Mouse (Mus musculus) cerebral cortex, adult 2 months (tissue): ENCODE data around the gene Zfp319.

Experiments
- WGBS: fragments of 180-500 bp; shearing (Covaris S2); methylation state at CpG from one replicate; pipeline ENCODE4 v1.1.7; 2018; 5-methylcytosine and 5-hydroxymethylcytosine counted together

The Zfp319 gene

GRCm38 (mm10) chr8:95331720-95332436 lies at the start of gene Zfp319, which contains the start of gene Usb1:
Gene Zfp319, minus strand, starts transcription at chr8:95331950.
Gene Usb1, plus strand, starts transcription at chr8:95332284.
- WGBS = 1% methylated on average over 75 of the region's 80 CpGs

GRCm38 (mm10) chr8:95378928-95379327 lies 47.2 kb upstream of the Zfp319 start:
- 98% methylated on average over 11 of the region's 11 CpGs for WGBS

DNA sequence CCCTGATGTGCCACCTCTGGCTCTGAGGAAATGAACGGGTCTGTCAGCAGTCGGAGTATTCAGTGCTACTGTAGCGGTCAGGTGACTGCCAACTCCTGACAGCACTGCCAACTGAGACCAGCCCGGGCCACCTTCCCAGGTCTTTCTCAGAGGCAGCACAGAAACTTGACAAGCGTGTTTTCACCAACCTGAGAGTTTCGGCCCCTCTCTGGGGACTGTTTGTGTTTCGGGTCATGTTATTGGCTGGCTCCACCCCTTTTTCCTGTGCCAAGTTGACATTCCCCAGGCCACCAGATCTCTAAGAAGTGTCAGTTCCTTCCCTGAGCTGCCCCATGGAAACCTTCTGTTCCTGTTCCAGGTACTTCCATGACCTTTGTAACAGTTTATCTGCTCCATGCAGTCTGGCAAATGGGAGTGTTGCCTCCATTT lies 46.1 kb upstream of the Zfp319 start:
- 51% methylated on average over 7 of the region's 7 CpGs for WGBS

DNA sequence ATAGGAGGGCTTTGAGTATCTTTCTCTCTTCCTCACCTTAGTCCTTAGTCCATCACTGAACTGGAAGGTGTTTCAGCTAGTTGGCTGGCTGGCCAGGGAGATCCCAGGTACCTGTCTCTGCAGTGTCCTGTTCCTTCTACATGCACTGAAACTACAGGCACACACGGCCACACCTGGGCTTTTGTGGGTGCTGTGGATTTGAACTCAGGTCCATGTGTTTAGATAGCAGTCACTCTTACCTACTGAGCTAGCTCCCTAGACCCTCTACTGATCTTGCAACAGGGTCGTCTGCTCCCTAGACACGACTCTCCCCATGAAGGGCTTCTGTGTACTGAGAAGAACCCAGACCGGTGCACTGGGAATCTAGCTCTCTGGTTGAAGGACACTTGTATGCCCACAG lies 45.4 kb upstream of the Zfp319 start:
- WGBS = 80% methylated on average over 4 of the region's 4 CpGs

DNA sequence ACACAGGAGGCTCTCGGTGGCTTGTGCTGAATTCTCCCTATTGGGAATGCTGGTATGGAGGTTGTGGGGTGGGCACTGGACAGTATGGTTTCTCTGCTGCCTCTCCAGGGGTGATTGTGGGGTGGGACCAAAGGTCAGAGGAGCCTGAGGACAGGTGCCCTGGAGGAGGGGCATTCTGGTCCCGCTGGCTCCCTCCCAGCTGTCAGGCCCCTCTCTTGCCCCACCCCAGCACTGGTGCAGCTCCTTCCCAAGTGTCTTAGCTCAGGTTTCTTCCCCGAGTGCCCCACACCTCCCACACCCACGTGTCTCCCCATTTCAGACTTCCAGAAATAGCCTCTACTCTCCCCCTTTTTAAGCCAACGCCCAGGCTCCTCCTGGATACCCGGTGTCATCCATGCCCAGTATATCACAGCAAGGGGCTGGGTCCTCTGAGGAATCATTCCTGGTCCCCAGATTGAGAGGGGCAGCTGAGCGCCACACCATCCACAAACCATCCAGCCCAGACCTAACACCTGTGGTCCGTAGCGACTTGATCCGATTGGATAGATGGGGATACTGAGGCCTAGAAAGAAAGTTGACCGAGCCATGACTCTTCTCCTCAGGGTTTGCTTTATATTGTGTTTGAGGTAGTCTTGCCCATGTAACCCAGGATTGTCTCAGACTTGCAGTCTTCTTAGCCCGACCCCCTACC lies 44.7 kb upstream of the Zfp319 start:
- WGBS = 80% methylated on average over 12 of the region's 12 CpGs

- 76% methylated on average over 7 of the region's 7 CpGs for WGBS
Measured at GRCm38 (mm10) chr8:95375374-95375930, 43.7 kb upstream of the Zfp319 start.

GRCm38 (mm10) chr8:95374429-95374828 lies 42.7 kb upstream of the Zfp319 start:
- 73% methylated on average over 3 of the region's 3 CpGs for WGBS

DNA sequence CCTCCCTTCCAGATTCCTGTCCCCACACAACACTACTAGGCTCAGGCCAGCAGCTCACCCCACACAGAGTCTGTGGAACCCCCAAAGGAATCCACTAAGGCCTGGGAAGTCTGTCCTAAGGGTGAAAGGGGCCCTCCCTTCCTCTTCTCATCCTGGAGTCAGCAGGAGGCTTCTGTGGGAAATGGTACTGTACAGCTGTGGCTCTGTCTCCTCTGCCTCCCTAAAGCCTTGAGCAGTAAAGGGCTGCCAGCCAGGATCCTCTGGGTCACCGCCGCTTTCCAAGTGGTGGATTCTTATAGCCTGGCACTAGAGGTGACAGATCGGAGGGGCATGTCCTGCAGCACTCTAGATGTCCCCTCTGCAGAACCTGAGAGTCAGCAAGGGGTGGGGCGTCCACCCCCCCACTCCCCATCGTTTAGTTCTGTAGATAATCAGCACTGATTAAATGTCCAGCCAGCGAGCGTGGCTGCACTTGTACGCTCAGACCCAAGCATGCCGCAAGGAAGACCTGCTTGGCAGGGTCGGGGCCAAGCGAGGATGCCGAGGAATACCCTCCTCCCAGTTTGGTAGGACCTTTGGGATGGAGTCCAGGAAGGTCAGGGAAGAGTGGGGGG lies 41.7 kb upstream of the Zfp319 start:
- 74% methylated on average over 12 of the region's 12 CpGs for WGBS

DNA sequence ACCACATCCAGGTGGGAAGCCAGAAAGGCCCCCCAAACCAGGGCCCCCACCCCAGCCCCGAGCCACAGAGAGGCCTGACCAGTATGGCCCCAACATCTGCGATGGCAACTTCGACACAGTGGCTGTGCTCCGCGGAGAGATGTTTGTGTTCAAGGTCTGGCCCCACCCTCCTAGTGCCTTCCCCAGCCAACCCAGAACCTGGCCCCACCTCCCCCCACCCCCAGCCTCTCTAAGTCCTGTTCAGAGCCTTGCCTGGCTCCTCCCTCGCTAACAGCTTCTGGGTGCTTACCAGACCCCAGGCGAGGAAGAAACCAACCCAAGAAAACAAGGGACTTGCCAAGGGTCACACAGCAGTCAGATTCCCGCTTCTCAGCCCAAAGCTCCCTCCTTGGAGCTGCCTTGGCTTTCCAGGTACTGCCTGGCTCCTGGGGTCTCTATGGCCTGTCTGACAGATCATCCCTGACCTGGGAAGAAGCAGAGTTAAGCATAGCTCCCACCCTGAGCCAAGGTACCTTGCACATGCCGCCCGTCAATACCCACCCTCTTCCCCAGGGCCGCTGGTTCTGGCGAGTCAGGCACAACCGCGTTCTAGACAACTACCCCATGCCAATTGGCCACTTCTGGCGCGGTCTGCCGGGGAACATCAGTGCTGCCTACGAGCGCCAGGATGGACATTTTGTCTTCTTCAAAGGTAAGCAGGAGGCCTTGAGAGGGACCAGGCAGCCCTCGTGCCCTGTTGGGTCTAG lies 38.0 kb upstream of the Zfp319 start:
- WGBS = 82% methylated on average over 20 of the region's 20 CpGs

DNA sequence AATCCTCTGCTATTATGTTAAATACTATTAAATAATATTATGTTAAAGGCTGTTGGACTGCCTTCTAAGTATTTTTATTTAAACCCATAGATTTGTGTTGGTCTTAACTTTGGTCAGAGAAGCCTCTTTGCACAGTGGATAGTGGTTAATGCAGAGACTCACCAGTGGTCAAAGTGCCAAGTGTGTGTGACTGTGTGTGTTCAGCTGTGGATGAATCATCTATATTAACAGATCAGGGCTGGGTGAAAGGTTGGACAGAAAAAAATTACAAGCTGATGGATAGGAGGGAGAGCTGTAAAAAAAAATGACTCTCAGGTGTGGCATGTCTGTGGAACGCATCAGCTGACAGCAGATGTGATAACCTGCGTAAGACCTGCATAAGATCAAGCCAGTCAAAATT lies 32.1 kb upstream of the Zfp319 start:
- 99% methylated on average over 2 of the region's 2 CpGs for WGBS

GRCm38 (mm10) chr8:95362272-95362671 lies 30.5 kb upstream of the Zfp319 start:
- WGBS = 64% methylated on average over 6 of the region's 6 CpGs

DNA sequence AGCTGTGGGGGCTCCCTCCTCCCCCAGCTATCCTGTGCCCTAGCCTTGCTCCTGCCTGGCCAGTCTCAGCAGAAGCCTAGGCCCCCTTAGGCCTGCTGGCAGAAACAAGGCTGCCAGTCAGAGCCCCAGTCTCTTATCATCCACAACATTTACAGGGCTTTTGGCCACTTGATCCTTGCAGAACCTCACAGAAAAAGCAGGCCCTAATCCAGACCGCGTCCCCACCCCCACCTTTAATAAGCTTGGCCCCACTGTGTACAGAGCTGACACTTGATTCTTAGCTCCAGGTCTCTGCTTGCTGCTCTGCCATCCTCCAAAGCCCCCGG lies 29.2 kb upstream of the Zfp319 start:
- 78% methylated on average over 3 of the region's 3 CpGs for WGBS

GRCm38 (mm10) chr8:95360181-95361015 lies 28.6 kb upstream of the Zfp319 start:
- 62% methylated on average over 7 of the region's 7 CpGs for WGBS

GRCm38 (mm10) chr8:95358550-95359411 lies 27.0 kb upstream of the Zfp319 start:
- WGBS = 71% methylated on average over 8 of the region's 8 CpGs

DNA sequence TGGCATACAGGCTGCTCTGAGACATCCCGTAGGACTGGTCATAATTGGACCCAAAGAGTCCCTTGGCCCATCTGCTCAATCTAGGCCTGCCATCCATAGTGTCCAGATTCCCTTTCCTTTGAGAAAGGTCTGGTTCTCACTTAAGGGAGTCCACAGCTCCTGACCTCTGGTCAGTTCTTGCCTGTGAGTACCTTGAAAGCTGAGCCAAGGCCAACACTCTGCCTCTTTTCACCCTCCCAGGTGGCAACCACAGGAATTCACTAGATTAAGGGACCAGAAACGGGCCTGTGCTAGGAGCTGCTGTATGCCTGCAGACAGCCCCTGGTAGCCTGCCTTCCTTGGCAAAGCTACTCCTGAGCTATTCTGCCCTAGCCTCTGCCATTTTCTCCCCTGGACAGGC lies 22.9 kb upstream of the Zfp319 start:
- 96% methylated on average over 2 of the region's 2 CpGs for WGBS

DNA sequence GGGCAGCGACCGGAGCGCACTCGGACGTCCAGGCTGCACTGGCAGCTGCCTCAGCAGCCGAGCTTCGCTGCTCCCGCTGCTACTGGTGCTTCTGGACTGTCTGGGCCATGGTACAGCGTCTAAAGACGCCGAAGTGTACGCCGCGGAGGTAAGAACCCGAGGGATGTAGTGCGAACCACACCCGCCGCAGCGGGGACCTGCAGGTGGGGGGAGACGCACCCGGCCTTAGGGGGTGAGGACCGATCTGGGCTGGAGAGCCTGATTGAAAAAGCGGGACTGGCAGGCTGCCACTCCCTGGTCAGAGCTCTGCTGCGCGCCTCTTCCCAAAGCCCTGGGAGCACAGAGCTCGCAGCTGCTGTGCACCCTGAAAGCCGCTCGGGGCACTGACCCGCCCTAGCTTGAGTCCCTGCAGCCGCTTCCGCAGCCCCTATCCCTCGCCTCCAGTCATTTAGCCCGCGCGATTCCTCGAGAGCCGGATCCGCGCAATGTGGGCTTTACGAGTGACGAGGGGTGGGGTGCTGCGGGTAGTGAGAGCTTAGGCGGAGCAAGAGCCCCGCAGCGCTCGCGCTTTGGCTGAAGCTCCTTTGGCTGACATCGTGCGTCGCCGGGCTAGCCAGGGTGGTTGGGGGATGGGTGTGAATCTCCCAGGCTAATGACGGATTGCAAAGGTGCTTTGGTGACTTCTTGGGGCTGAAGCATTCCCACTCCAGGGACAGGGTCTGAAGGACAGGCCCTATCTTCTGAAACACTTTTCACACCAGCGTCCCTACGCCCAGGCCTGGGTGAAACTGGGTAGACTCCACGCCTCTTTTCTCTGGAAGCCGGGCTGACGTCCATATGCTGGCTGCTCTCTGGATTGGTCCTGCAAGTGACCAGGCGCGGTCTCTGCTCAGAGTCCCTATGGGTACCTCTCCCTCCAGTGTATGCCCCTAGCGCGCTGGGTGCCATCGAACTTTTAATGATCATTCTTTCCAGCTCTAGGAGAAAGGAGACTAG lies 21.4 kb upstream of the Zfp319 start:
- 11% methylated on average over 62 of the region's 62 CpGs for WGBS

- under 1% methylated on average over 80 of the region's 80 CpGs for WGBS
Measured at GRCm38 (mm10) chr8:95352151-95352870, 20.6 kb upstream of the Zfp319 start, which contains the start of gene Mmp15. Gene Mmp15, plus strand, starts transcription at chr8:95352268.

GRCm38 (mm10) chr8:95351461-95351860 lies 19.7 kb upstream of the Zfp319 start:
- WGBS = 3% methylated on average over 15 of the region's 15 CpGs
